Mouse (Mus musculus) stomach, postnatal 0 days (tissue): ENCODE data around the gene Zfp940.

Experiments used
- CTCF ChIP-seq: IDR thresholded peaks from 2 replicates; pipeline ENCODE4 v1.5.1; 2016; ENCODE audit warnings: antibody characterized with exemption, low read depth, mild to moderate bottlenecking, moderate library complexity
- EP300 ChIP-seq: optimal IDR thresholded peaks from 2 replicates; pipeline ENCODE3; 2016; ENCODE audit warnings: antibody characterized with exemption

- TF ChIP-seq CTCF (no peak), EP300 (no peak)
These were observed 644 bp downstream of the Zfp940 start for GRCm38 (mm10) chr7:29852831-29853218.
